Mouse (Mus musculus) MEL (cell line): ENCODE measurements around the gene Surf2.

Experiments used
- CHD2 ChIP-seq: IDR thresholded peaks from 2 replicates; pipeline ENCODE4 v1.6.1; 2011; ENCODE audit warnings: low read length, improper control_type of control experiment
- CTCF ChIP-seq, 3 experiments: IDR thresholded peaks in 2 of 3; conservative IDR thresholded peaks in 1 of 3; 2 replicates each; pipeline ENCODE4 v1.5.1; 2011 to 2012; ENCODE audit warnings: low read length in 3 of 3, low read depth in 2 of 3, mild to moderate bottlenecking in 2 of 3, improper control_type of control experiment in 1 of 3, inconsistent platforms in 1 of 3, mixed read lengths in 1 of 3, moderate library complexity in 1 of 3; ENCODE audit not compliant: control insufficient read depth in 1 of 3, insufficient read depth in 1 of 3, poor library complexity in 1 of 3, severe bottlenecking in 1 of 3
- E2F4 ChIP-seq: IDR thresholded peaks from 2 replicates; pipeline ENCODE4 v1.6.1; 2011; ENCODE audit warnings: low read depth, low read length, improper control_type of control experiment, borderline replicate concordance
- ELF1 ChIP-seq: IDR thresholded peaks from 2 replicates; pipeline ENCODE4 v1.6.1; 2014; ENCODE audit warnings: low read depth, mild to moderate bottlenecking, inconsistent platforms, low read length, improper control_type of control experiment, moderate library complexity
- EP300 ChIP-seq, 2 experiments: IDR thresholded peaks; 2 replicates each; pipeline ENCODE4 v1.6.1; 2011; ENCODE audit warnings: improper control_type of control experiment in 2 of 2, low read length in 2 of 2, low read depth in 1 of 2, mild to moderate bottlenecking in 1 of 2
- GABPA ChIP-seq: IDR thresholded peaks from 2 replicates; pipeline ENCODE4 v1.6.1; 2012; ENCODE audit warnings: low read depth, mild to moderate bottlenecking, inconsistent platforms, low read length, improper control_type of control experiment, moderate library complexity
- POLR2A ChIP-seq, 2 experiments: IDR thresholded peaks; 2 replicates each; pipeline ENCODE4 v1.6.1; 2011 to 2012; ENCODE audit warnings: low read length in 2 of 2, mild to moderate bottlenecking in 2 of 2, control low read depth in 1 of 2, improper control_type of control experiment in 1 of 2, low read depth in 1 of 2, moderate library complexity in 1 of 2; ENCODE audit not compliant: control insufficient read depth in 1 of 2, insufficient read depth in 1 of 2, poor library complexity in 1 of 2
- POLR2AphosphoS5 ChIP-seq: IDR thresholded peaks from 2 replicates; pipeline ENCODE4 v1.6.1; 2012; ENCODE audit warnings: low read depth, borderline replicate concordance, mild to moderate bottlenecking, inconsistent platforms, low read length, moderate library complexity, mixed read lengths
- SMC3 ChIP-seq: IDR thresholded peaks from 2 replicates; pipeline ENCODE4 v1.6.1; 2011; ENCODE audit warnings: low read depth, low read length, improper control_type of control experiment
- TCF12 ChIP-seq: IDR thresholded peaks from 2 replicates; pipeline ENCODE4 v1.6.1; 2014; ENCODE audit warnings: low read depth, mild to moderate bottlenecking, inconsistent platforms, low read length, improper control_type of control experiment, moderate library complexity

DNA sequence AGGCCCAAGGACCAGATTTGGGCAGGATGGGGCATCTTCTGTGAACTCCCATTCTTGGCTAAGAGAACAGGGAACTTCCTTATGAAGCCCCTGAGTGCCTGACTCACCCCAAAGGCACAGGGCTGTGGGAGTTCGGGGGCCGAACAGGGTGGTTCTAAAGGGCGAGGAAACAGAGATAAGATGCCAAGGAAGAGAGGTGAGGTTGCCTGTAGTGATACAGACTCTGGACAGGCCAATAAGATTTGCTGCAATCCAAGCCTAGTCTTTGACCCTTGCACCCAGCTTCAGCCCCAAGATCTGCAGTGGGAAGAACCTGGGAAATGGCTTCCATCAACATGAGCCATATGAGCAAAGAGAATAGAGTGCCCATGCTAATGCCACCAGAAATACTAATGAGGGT, 27.1 kb downstream of the Surf2 start:
- TF ChIP-seq CTCF (IDR thresholded peaks at IDR 0.05 in 2 of 3, conservative IDR thresholded peaks at IDR 0.05 in 1 of 3; ENCODE audit: control insufficient read depth in 1 of 3, insufficient read depth in 1 of 3, low read depth in 2 of 3, low read length in 3 of 3, poor library complexity in 1 of 3, severe bottlenecking in 1 of 3) (no peak), POLR2A (IDR thresholded peaks at IDR 0.05; ENCODE audit: control insufficient read depth in 1 of 2, insufficient read depth in 1 of 2, low read depth in 1 of 2, low read length in 2 of 2, poor library complexity in 1 of 2) (no peak), POLR2AphosphoS5 (no peak), GABPA (no peak), TCF12 (no peak), EP300 (IDR thresholded peaks at IDR 0.05; ENCODE audit: low read depth in 1 of 2, low read length in 2 of 2) (no peak), E2F4 (no peak), SMC3 (no peak), ELF1 (no peak), CHD2 (no peak)
